Mouse (Mus musculus) C2C12 (cell line): ENCODE data around the gene Thap3. TPM values are rescaled to one million over a fixed set of nuclear protein-coding genes. Genes with fewer than 3 reads are reported as not detected.

ENCODE experiments used
- H3K27me3 ChIP-seq: one replicate; pipeline ENCODE4 v1.6.1; 2011; ENCODE audit not compliant: control insufficient read depth, insufficient read depth, insufficient read length
- H3K36me3 ChIP-seq: one replicate; pipeline ENCODE4 v1.6.1; 2011; ENCODE audit not compliant: control insufficient read depth, insufficient read depth
- H3K4me3 ChIP-seq: one replicate; pipeline ENCODE4 v1.5.1; 2011; ENCODE audit warnings: mild to moderate bottlenecking, control low read depth; ENCODE audit not compliant: poor library complexity, insufficient read depth, severe bottlenecking
- H3K79me2 ChIP-seq: one replicate; pipeline ENCODE4 v1.6.1; 2011; ENCODE audit not compliant: control insufficient read depth, insufficient read depth
- H3K79me3 ChIP-seq: one replicate; pipeline ENCODE4 v1.6.1; 2011; ENCODE audit warnings: low read depth, control low read depth
- H3ac ChIP-seq: one replicate; pipeline ENCODE3; 2011; ENCODE audit warnings: low read depth; ENCODE audit not compliant: control insufficient read depth, insufficient read length
- CEBPB ChIP-seq: IDR thresholded peaks from one replicate; pipeline ENCODE4 v1.6.1; 2011; ENCODE audit warnings: low read depth, mild to moderate bottlenecking, control low read depth, moderate library complexity
- CTCF ChIP-seq: IDR thresholded peaks from one replicate; pipeline ENCODE4 v1.5.1; 2011; ENCODE audit not compliant: control insufficient read depth, insufficient read depth, insufficient read length
- FOSL1 ChIP-seq: IDR thresholded peaks from one replicate; pipeline ENCODE4 v1.8.0; 2011; ENCODE audit warnings: mild to moderate bottlenecking, low read length; ENCODE audit not compliant: poor library complexity, insufficient read depth, severe bottlenecking
- MAX ChIP-seq: IDR thresholded peaks from one replicate; pipeline ENCODE4 v1.6.1; 2011; ENCODE audit warnings: mild to moderate bottlenecking, control low read depth
- MYOD1 ChIP-seq: IDR thresholded peaks from one replicate; pipeline ENCODE4 v1.6.1; 2011; ENCODE audit warnings: low read depth; ENCODE audit not compliant: control insufficient read depth, insufficient read length
- MYOG ChIP-seq: IDR thresholded peaks from one replicate; pipeline ENCODE4 v1.6.1; 2011; ENCODE audit not compliant: control insufficient read depth, insufficient read length; ENCODE audit errors: extremely low read depth
- USF1 ChIP-seq: IDR thresholded peaks from one replicate; pipeline ENCODE4 v1.6.1; 2011; ENCODE audit warnings: low read depth, mild to moderate bottlenecking, control low read depth, moderate library complexity
- polyA plus RNA-seq: library from polyadenylated mRNA; unstranded; fragments of >200 nt; fragmentation: generic; extraction: Trizol; gene quantifications from one replicate; pipeline ENCODE4 v1.2.1, GENCODE M21; 2012; ENCODE audit warnings: missing spikeins

Gene Thap3
- polyA plus RNA-seq, 1 experiment = 32.8 TPM

DNA sequence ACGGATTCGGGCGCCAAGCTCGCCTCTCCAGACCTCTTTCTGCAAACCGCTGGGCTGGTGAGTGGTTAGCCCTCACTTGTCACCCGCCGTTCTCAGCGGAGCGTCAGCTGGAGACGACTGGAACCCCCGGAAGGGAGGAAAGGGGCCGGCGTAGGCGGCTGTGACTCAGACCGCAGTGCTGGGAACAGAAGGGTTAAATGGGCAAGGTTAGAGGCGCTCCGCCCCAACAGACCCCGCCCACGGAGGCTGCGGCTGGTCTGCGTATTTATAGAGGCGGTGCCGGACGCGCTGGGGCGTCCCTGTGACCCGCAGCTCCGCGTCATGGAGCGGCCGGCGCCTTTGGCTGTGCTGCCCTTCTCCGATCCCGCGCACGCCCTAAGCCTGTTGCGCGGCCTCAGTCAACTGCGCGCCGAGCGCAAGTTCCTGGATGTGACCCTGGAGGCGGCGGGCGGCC lies 19.9 kb upstream of the Thap3 start, which contains the start of gene Klhl21:
Gene Klhl21, plus strand, starts transcription at position 182 of the 454 bp plus-strand sequence.
- Histone ChIP-seq H3K4me3 (peak within 1 kb of the TSS; percentile 79), H3K79me2 (peaks cover 49% of the 10 kb centered on the region), H3K79me3 (peaks cover 40% of the 10 kb centered on the region), H3ac (peak within 1 kb of the TSS; percentile 78), H3K27me3 (no peaks in the 10 kb centered on the region), H3K36me3 (peaks cover 27% of the 10 kb centered on the region)
- TF ChIP-seq MYOD1 (peak; percentile 34), CEBPB (no peak)

DNA sequence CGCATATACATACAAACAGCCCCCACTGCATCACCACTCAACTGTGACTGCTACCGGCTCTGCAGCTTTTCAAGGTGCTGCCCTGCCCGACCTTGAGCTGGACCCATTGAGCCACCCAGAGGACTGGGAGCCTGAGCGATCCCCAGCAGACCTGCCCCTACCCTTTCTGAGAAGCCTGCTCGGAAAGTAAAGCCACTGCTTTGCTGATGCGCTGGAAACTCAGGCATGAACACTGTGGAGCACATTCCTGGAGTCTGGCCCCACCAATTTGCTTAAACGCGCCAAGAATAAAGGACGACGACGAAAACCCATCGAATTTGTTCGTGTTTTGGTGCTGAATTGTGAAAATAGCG lies 19.3 kb upstream of the Thap3 start:
- peak overlapping the region; percentile 79 for H3K4me3 ChIP-seq
- H3K79me3 ChIP-seq = peaks cover 34% of the 10 kb centered on the region
- no peaks in the 10 kb centered on the region for H3K27me3 ChIP-seq
- TF ChIP-seq MAX = no peak
- no peak for TF ChIP-seq CTCF
- TF ChIP-seq MYOG = no peak
- TF ChIP-seq MYOD1 = no peak
- TF ChIP-seq FOSL1 = no peak
- no peak for TF ChIP-seq USF1
- TF ChIP-seq CEBPB = no peak
- H3K36me3 ChIP-seq = peaks cover 24% of the 10 kb centered on the region
- H3K79me2 ChIP-seq = peaks cover 44% of the 10 kb centered on the region
- peak overlapping the region; percentile 50 for H3ac ChIP-seq

DNA sequence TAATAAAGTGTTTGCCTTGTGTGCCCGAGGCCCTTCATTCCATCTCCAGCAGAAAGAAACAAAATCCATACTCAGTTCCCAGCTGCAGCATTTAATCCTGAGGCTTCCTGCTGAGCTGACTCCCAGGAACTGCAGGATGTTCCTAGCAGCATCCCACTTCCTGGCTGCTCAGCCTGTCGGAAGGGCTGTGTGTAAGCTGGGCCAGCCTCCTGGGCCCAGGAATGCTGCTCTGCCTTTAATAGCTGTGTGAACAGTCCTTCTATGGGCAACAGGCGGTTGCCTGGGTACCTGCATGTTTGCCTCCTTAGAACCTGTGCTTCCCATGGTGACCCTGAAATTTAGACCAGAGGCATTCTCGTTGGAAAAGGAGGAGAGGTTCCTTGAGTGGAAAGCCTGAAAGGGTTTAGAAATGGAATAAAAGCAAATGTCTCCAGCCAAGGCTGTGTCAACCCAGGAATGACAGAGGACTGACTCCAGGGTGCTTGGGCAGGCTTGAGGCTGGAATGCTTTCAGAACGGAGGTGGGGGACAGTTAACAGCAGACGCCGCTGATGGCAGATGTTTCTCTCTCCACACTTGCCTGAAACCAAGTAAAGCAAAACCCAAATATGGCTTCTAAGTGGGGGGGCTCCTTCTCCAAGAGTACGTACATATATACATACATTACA lies 18.8 kb upstream of the Thap3 start:
- no peak for TF ChIP-seq CTCF
- no peak for TF ChIP-seq CEBPB
- TF ChIP-seq FOSL1 = no peak
- peak overlapping the region; percentile 79 for H3K4me3 ChIP-seq
- H3K27me3 ChIP-seq = no peaks in the 10 kb centered on the region
- peaks cover 19% of the 10 kb centered on the region for H3K36me3 ChIP-seq
- H3ac ChIP-seq = peak overlapping the region; percentile 21
- peaks cover 29% of the 10 kb centered on the region for H3K79me3 ChIP-seq
- peaks cover 39% of the 10 kb centered on the region for H3K79me2 ChIP-seq

DNA sequence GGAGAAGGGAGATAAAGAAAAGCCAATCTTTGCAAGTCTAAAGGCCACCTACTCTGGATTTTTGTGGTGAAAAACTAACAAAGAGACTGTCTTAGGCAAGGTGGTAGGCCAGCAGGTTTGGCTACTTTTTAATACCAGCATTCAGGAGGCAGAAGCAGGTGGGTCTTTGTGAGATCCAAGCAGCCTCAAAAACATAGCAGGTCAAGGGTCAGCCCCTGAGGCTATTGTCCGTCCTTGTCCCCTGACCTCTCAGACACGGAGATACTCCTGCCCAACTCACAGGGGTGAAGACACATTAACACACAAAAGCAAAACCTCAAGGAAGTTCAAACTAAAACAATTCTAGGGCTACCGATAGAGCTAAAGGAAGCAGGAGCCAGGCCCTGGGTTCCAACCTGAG lies 18.0 kb upstream of the Thap3 start:
- Histone ChIP-seq H3K79me3 (peaks cover 21% of the 10 kb centered on the region), H3ac (no peak overlapping the region), H3K36me3 (peaks cover 11% of the 10 kb centered on the region), H3K4me3 (no peak overlapping the region), H3K27me3 (no peaks in the 10 kb centered on the region), H3K79me2 (peaks cover 31% of the 10 kb centered on the region)
- no peak for TF ChIP-seq MYOD1
- TF ChIP-seq MAX = no peak
- no peak for TF ChIP-seq MYOG
- no peak for TF ChIP-seq CTCF
- no peak for TF ChIP-seq USF1
- no peak for TF ChIP-seq FOSL1
- TF ChIP-seq CEBPB = no peak

DNA sequence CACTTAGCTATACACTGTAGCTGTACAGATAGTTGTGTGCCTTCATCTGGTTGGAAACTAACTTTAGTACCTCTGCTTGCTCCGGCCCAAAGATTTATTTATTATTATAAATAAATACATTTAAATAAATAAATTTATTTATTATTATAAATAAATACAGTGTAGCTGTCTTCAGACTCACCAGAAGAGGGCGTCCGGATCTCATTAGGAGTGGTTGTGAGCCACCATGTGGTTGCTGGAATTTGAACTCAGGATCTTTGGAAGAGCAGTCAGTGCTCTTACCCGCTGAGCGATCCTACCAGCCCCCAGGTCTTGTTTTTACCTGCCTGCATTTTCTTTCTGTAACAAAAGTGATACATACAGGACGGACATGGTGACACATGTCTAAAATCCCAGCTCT lies 17.3 kb upstream of the Thap3 start:
- Histone ChIP-seq H3K79me2 (peaks cover 24% of the 10 kb centered on the region), H3K27me3 (no peaks in the 10 kb centered on the region), H3K4me3 (no peak overlapping the region), H3K36me3 (peaks cover 5% of the 10 kb centered on the region), H3ac (no peak overlapping the region), H3K79me3 (peaks cover 14% of the 10 kb centered on the region)
- no peak for TF ChIP-seq MYOG
- no peak for TF ChIP-seq CTCF
- TF ChIP-seq CEBPB = no peak
- TF ChIP-seq USF1 = no peak
- TF ChIP-seq MYOD1 = no peak
- TF ChIP-seq FOSL1 = no peak
- no peak for TF ChIP-seq MAX

DNA sequence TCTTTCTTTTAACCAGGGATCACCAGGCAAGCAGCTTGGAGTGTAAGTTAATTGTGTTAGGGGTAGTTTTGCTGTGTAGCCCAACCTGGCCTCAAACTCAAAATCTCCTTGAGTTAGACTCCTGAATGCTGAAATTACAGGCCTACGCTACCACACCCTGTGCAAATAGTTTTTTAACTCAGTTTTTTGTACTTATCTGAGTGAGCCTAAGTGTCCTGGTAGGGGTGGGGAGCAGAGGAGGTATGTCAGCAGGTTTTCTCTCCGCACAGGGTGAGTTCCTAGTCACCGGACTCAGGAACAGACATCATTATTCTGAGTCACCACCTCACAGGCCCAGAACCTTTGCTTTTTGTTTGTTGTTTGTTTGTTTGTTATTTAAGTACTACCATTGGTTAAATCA lies 13.3 kb upstream of the Thap3 start:
- H3K36me3 ChIP-seq = no peaks in the 10 kb centered on the region
- H3K4me3 ChIP-seq = no peak overlapping the region
- H3ac ChIP-seq = no peak overlapping the region
- TF ChIP-seq USF1 (no peak), CEBPB (no peak)
- no peaks in the 10 kb centered on the region for H3K27me3 ChIP-seq
- no peaks in the 10 kb centered on the region for H3K79me3 ChIP-seq
- no peaks in the 10 kb centered on the region for H3K79me2 ChIP-seq
